Mouse (Mus musculus): ENCODE results near the gene Elmod3. TPM values are rescaled to one million over a fixed set of nuclear protein-coding genes. Genes with fewer than 3 reads are reported as not detected.

The Elmod3 gene
- total and polyA plus RNA-seq, 3 experiments, result 4.2 to 9.0 (median 7.1) TPM

GRCm38 (mm10) chr6:72615151-72615550, 16.9 kb upstream of the Elmod3 start:
- DNase-seq (ENCODE audit: extremely low read depth), result no peak
- Histone ChIP-seq H3K36me3 (replicated peaks in 1 of 2; ENCODE audit: control insufficient read depth in 1 of 2, insufficient read depth in 1 of 2, low read length in 1 of 2) (peaks cover 32 to 49% of the 10 kb centered on the region in 2 experiments), H3K4me3 (replicated peaks in 1 of 3; ENCODE audit: low read depth in 2 of 3, low read length in 2 of 3, poor library complexity in 1 of 3) (peak overlapping the region; percentile 93 to 99 (median 94)), H3K9ac (ENCODE audit: insufficient read depth, low read depth) (peak overlapping the region; percentile 84), H3K27ac (ENCODE audit: insufficient read depth, low read depth) (no peak overlapping the region), H3K79me2 (replicated peaks; ENCODE audit: control insufficient read depth, extremely low read depth, insufficient read depth, poor library complexity, severe bottlenecking) (peaks cover 31% of the 10 kb centered on the region), H3K27me3 (replicated peaks) (no peaks in the 10 kb centered on the region), H3K4me1 (ENCODE audit: control insufficient read depth in 1 of 2, insufficient read depth in 2 of 2) (peaks cover 5 to 26% of the 10 kb centered on the region in 2 experiments), H3K9me3 (replicated peaks; ENCODE audit: low read length) (no peaks in the 10 kb centered on the region), H3K4me2 (ENCODE audit: insufficient read depth, low read depth, poor library complexity, severe bottlenecking) (peak overlapping the region; percentile 97)
- dilution Hi-C loops (cut with MboI; ENCODE audit: extremely low pct_ligation_motif_present, extremely low pct_unique_long_range_greater_than_20kb, low sequenced_read_pairs), result no loop called here
- TF ChIP-seq ZMIZ1 (IDR thresholded peaks at IDR 0.05; ENCODE audit: low read depth, low read length) (no peak), BHLHE40 (IDR thresholded peaks at IDR 0.05; ENCODE audit: low read depth, low read length) (0 out of 2 replicates have a peak, but pooled peaks have one; percentile 18)
- in situ Hi-C loops (cut with MboI; ENCODE audit: low pct_ligation_motif_present, low pct_unique_long_range_greater_than_20kb, low sequenced_read_pairs), result no loop called here

DNA sequence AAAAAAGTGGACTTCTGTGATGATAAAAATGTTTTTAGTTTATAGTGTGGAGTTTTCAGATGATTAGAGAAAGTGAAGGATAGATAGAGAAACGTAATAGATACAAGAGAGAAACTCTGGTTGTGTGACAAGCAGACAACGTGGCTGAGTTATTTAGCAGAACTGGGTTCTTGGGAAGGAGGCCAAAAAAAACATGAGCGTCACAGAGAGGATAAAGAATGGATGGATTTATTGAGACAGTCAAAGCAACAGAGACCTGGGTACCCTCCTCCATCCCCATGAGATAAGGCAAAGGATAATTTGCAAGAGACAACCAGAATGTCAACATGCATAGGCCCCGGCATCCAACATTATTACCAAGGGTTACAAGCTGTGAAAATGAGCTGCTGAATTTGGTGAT, 12.0 kb upstream of the Elmod3 start:
- peaks cover 5 to 14% of the 10 kb centered on the region in 2 experiments for H3K4me1 ChIP-seq (ENCODE audit: control insufficient read depth in 1 of 2, insufficient read depth in 2 of 2)
- no peak for TF ChIP-seq MXI1 (IDR thresholded peaks at IDR 0.05; ENCODE audit: low read depth, low read length)
- no peak overlapping the region for H3K4me3 ChIP-seq (replicated peaks in 1 of 3; ENCODE audit: low read depth in 2 of 3, low read length in 2 of 3, poor library complexity in 1 of 3)
- peaks cover 67 to 85% of the 10 kb centered on the region in 2 experiments for H3K36me3 ChIP-seq (replicated peaks in 1 of 2; ENCODE audit: control insufficient read depth in 1 of 2, insufficient read depth in 1 of 2, low read length in 1 of 2)
- H3K4me2 ChIP-seq (ENCODE audit: insufficient read depth, low read depth, poor library complexity, severe bottlenecking), result no peak overlapping the region
- in situ Hi-C loops (cut with MboI; ENCODE audit: low pct_ligation_motif_present, low pct_unique_long_range_greater_than_20kb, low sequenced_read_pairs) (no loop called here), dilution Hi-C loops (cut with MboI; ENCODE audit: extremely low pct_ligation_motif_present, extremely low pct_unique_long_range_greater_than_20kb, low sequenced_read_pairs) (no loop called here)
- H3K27me3 ChIP-seq (replicated peaks), result no peaks in the 10 kb centered on the region
- H3K9me3 ChIP-seq (replicated peaks; ENCODE audit: low read length), result no peaks in the 10 kb centered on the region
- H3K79me2 ChIP-seq (replicated peaks; ENCODE audit: control insufficient read depth, extremely low read depth, insufficient read depth, poor library complexity, severe bottlenecking), result peaks cover 18% of the 10 kb centered on the region
- DNase-seq (ENCODE audit: extremely low read depth), result no peak
- no peak overlapping the region for H3K27ac ChIP-seq (ENCODE audit: insufficient read depth, low read depth)
- no peak overlapping the region for H3K9ac ChIP-seq (ENCODE audit: insufficient read depth, low read depth)

DNA sequence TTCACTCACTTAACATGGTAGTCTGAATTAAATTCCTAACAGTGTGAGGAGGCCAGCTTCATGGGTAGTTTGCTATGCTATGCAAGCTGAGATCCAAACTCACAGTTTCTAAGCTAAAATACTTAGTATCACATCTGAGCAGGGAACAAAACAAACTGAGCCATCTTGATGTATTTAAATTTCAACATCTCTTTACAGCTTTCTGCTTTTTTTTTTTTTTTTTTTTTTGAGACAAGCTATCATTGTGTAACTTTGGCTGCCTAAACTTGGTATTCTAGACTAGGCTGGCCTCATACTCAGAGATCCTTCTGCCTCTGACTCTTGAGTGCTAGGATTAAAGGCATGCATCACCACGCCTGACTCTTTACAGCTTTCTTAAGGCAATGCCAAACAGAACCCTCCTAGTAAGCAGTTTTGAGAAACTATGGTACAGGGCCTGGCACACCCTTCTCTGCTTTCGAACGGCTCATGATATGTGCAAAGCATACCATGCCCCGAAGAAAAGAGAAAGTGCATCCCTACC, 10.5 kb upstream of the Elmod3 start:
- Histone ChIP-seq H3K9me3 (replicated peaks; ENCODE audit: low read length) (no peaks in the 10 kb centered on the region), H3K4me1 (ENCODE audit: control insufficient read depth in 1 of 2, insufficient read depth in 2 of 2) (peaks cover 5 to 7% of the 10 kb centered on the region in 2 experiments), H3K27me3 (replicated peaks) (no peaks in the 10 kb centered on the region), H3K9ac (ENCODE audit: insufficient read depth, low read depth) (no peak overlapping the region), H3K4me2 (ENCODE audit: insufficient read depth, low read depth, poor library complexity, severe bottlenecking) (no peak overlapping the region), H3K36me3 (replicated peaks in 1 of 2; ENCODE audit: control insufficient read depth in 1 of 2, insufficient read depth in 1 of 2, low read length in 1 of 2) (peaks cover 62 to 93% of the 10 kb centered on the region in 2 experiments), H3K4me3 (replicated peaks in 1 of 3; ENCODE audit: low read depth in 2 of 3, low read length in 2 of 3, poor library complexity in 1 of 3) (no peak overlapping the region), H3K27ac (ENCODE audit: insufficient read depth, low read depth) (no peak overlapping the region), H3K79me2 (replicated peaks; ENCODE audit: control insufficient read depth, extremely low read depth, insufficient read depth, poor library complexity, severe bottlenecking) (peaks cover 4% of the 10 kb centered on the region; the same call in 1 of the 2 replicates)
- DNase-seq (ENCODE audit: extremely low read depth), result no peak
- TF ChIP-seq HCFC1 (IDR thresholded peaks at IDR 0.05; ENCODE audit: low read depth, low read length), result no peak
- no peak for TF ChIP-seq ZC3H11A (IDR thresholded peaks at IDR 0.05; ENCODE audit: low read depth, low read length)
- TF ChIP-seq CHD2 (IDR thresholded peaks at IDR 0.05; ENCODE audit: low read length), result no peak
- TF ChIP-seq USF1 (IDR thresholded peaks at IDR 0.05; ENCODE audit: low read depth, low read length), result no peak
- TF ChIP-seq PAX5 (IDR thresholded peaks at IDR 0.05; ENCODE audit: low read length), result no peak
- no peak for TF ChIP-seq E2F4 (IDR thresholded peaks at IDR 0.05; ENCODE audit: insufficient replicate concordance, low read depth, low read length)
- in situ Hi-C loops (cut with MboI; ENCODE audit: low pct_ligation_motif_present, low pct_unique_long_range_greater_than_20kb, low sequenced_read_pairs), result no loop called here
- dilution Hi-C loops (cut with MboI; ENCODE audit: extremely low pct_ligation_motif_present, extremely low pct_unique_long_range_greater_than_20kb, low sequenced_read_pairs), result no loop called here
